Mouse (Mus musculus) cerebellum, adult 11 months (tissue): Measurements from ENCODE around the gene Dnah8.

Experiments
- DNase-seq: peaks from one replicate; pipeline ENCODE4 v3.0.0; 2022

Gene Dnah8

DNA sequence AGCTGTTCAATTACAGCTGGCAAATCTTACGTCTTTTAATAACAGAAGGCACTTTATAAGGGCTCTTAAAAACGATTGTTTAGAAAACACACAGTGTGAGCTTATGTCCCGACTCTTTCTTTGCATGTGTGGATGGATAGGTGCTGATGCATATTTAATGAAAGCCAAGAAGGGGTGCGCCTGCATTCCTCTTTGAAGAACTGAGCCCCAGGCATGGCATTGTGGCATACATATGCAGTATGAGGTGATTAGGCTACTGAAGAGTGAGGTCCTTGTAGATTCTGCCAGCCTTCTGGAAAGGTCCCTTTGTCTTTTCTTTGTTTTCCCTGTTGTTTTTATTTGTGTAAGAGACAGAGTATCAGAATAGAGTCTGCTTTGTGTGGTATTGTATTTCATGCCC is 48.4 kb downstream of the Dnah8 start:
- DNase-seq, result no peak

DNA sequence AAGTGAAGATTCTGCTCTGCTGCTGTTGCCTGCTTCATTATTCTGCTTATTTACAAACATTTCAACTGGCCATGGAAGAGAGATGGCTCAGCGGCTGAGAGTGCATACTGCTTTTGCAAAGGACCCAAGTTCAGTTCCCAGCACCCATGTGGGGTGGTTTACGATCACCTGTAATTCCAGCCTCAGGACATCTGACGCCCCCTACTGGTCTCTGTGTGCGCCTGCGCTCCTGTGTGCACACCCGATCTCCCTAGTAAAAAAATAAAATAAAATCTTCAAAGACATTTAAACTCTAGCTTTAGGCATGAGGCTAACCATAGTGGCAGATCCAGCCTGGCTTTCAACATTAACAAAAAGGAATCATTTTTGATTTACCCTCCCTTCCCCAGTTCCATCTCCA is 48.9 kb downstream of the Dnah8 start:
- no peak for DNase-seq

DNA sequence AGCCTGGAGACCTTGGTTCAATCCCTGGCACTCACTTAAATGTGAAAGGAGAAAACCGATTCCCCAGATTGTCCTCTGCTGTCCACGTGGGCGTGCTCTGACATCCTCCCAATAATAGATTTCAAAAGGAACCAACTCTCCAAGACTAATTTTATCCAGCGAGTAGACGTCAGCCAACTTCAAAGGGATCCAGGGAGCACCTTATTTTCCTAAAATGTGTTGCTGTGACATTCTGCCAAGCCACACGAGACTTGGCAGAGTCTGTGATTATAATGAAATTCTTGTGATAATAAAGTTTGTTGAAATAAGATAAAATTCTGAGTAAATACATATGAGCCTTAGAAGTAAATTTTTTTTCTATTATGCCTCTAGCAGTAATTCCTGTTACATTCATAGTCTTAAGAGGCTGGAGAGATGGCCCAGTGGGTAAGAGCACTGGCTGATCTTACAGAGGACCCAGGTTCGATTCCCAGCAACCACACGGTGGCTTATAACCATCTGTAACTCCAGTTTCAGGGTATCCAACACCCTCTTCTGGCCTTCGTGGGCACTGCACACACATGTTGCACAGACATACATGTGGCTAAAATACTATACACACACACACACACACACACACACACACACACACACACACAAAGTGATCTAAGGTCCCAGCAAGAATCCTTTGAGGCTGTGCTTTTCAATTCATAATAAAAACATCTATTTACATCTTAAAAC is 51.0 kb downstream of the Dnah8 start:
- DNase-seq, result no peak

DNA sequence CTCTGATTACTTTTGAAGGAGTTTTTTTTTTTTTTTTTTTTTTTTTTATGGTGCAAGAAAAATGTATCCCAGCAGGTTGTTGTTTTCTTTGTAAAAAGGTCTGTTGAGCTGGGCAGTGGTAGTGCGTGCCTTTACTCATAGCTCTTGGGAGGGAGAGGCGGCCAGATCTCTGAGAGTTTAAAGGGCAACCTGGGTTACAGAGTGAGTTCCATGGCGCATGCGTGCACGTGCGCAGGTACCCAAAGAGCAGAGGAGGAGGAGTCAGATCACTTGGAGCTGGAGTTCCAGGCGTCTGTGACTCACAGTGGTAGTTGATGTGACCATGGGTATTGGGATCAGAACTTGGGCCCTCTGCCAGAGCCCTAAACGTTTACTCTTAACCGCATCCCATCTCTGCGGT is 54.4 kb downstream of the Dnah8 start:
- DNase-seq, result no peak

DNA sequence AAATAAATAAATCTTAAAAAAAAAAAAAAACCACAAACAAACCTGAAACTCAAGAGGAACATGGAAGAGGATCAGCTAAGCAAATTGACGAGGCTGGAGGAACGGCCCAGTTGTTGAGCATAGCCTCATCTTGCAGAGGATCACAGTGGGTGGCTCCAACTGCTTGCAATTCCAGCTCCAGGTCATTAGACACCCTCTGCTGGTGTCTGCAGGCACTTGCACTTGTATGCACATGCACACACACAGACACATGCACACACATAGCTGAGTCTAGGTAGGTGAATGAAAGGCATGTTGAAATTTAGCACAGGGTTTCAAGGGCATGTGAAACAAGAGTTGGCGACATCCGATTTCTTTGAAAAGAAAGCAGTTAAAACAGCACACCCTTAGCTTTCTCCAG is 55.5 kb downstream of the Dnah8 start:
- no peak for DNase-seq

DNA sequence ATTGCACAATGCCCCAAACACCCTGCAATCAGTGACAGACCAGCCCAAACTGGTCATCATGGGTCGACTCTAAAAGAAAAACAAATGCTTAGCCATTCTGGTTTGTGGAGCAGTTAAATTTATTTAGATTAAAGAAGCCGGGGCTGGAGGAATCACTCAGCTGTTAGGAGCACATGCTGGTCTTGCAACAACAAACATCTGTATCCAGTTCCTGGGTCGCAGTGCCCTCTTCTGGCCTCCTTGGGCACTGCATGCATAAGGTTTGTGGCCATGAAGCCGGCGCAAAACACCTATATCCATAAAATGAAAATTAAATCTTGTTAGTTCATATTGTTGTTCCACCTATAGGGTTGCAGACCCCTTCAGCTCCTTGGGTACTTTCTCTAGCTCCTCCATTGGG is 57.5 kb downstream of the Dnah8 start:
- DNase-seq, result no peak

DNA sequence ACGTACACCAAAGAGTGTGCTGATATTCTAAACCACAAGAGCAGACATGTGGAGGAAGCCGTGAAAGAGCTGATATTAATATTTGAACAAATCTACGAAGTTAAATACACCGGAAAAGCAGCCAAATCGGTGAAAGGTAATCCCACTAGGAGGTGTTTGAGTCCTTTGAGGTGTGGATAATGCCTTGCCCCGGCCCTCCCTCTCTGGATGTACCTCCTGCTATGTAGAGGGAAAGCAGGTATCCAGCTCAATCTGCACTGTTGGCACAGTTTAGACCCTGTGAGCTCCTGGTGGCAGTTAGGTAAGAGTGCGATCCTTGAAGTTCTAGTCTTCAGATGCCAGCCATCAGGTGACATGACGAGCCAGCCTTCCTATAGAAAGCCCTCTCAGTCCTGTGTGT is 66.0 kb downstream of the Dnah8 start:
- DNase-seq, result peak; percentile 2

DNA sequence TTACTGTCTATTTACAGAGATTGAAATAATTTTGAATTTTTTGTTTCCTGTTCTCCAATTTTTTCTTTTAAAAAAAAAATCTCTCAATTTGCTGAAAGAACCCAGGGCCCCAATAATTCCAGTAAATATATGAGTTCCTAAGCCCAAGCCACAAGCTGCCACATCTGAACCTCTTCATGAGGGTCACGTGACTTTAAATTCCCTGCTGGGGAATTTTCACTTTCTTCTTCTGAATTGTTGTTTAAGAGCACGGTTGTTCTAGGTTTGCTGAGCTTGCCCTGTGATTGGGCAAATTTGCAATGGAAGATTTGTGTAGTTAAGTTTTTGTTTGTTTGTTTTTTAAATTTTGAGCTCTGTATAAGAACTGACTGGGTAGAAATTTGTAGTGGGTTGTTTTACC is 67.3 kb downstream of the Dnah8 start:
- no peak for DNase-seq

DNA sequence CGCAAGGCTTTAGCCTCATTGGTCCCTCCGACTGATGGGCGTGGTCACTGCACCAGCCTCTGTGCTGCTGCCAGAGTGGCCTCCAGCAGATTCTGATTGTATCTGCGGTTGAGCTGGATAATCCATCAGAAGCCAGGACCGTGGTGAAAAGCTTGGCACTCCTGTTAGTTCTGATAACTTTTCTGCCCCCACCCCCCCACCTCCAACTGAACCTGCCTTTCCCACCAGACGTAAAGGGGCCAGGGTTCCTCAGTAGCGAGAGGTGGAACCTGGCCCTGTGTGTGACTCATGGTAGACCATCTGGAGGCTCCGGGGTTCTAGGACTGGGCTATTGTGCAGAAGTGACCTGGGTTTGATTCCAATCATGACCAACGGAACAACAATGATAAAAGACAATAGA is 70.1 kb downstream of the Dnah8 start:
- no peak for DNase-seq

DNA sequence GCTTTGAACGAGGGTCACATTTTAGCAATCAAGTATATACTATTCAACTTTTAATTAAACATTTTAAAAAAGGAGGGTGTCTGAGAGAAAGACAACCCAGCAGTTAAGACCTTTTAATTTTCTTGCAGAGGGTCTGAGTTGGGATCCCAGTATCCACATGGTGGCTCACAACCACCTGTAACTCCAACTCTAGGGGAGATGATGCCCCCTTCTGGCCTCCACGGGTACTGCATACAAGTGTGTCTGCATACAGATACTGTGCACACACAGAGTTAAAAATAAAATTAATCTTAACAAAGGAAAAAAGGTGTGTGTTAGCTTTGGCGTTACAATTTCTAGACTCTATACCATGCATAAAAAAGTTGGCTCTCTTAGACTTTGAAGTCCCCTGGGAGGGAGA is 90.6 kb downstream of the Dnah8 start:
- DNase-seq, result no peak

DNA sequence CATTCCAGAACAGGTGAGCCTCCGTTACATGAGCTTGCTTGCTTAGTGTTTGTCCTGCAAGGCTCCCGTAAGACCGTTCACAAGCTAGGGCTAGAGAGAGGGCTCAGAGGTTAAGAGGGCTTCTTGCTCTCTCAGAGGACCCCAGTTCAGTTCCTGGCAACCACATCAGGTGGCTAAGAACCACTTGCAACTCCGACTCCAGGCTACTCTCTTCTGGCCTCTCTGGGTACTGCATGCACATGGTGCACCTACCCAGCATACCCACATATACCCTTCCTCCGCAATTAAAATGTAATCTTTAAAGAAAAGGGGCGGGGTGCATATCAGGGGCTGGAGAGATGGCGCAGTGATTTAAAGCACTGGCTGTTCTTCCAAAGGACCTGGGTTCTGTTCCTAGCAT is 94.0 kb downstream of the Dnah8 start:
- DNase-seq, result no peak

DNA sequence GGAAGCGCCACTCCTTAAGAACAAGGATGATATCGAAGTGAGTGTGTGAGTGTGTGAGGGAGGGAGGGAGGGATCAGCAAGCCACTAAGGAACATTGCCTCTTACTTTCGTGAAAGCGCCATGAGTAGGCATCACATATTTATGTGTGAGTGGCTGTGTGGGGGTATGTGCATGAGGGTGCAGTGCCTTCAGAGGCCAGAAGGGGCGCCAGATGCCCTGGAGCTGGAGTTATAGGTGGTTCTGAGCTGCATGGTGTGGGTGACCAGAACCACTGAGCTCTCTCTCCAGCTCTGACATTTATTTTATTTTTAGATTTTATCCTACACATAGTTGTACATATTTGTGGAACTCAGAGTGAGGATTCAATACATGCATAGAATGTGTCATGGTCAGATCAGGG is 94.9 kb downstream of the Dnah8 start:
- DNase-seq, result no peak

DNA sequence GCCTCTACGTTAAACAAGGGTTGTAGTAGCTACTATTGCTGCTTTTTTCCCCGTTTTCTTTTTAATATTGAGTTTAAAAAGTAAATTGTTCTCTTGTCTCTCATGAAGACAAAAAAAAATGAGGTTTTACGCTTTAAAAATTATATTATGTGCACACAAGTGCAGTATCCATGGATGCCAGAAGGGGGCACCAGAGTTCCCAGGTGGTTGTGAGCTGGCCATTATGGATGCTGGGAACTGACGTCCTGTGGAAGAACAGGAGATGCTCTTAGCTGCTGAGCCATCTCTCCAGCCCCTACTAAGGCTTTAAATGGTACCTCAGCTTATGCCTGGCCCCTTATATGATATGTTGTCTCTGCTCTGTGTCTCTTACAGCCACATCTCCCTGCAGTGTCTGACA is 103.6 kb downstream of the Dnah8 start:
- DNase-seq, result no peak

DNA sequence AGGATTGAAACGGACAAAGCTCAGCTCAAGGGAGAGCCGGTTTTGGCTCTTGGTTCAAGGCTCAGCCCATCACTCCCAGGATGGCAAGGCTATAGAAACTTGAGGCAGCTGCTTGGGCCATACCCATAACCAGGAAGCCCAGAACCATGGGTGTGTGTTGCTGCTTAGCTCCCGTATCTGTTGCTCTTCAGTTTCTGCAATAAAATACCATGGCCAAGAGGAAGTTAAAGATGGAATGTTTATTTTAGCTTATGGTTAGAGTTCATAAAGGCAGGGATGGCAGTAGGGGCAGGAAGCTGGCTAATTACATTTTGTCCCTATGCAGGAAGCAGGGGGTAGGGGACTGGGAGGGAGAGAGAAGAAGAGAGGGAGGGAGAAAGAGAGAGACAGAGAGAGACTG is 108.6 kb downstream of the Dnah8 start:
- DNase-seq, result no peak

DNA sequence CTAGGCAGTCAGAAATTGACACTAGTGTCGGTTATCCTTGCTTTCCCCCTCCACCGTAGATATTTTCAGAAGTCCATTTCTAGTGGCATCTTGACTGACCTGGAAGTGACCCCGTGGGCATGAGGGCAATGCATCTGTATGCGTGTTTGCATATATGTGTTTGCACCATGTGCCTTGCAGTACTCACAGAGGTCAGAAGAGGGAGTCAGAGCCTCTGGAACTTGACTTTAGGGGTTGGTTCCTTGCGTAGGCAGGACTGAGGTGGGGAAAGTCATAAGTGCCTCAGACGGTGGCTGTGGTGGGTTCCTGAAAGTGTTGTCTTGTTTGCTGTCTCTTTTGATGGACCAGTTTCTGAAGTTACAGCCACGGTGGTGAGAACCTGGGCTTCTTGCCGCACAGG is 110.6 kb downstream of the Dnah8 start:
- no peak for DNase-seq

DNA sequence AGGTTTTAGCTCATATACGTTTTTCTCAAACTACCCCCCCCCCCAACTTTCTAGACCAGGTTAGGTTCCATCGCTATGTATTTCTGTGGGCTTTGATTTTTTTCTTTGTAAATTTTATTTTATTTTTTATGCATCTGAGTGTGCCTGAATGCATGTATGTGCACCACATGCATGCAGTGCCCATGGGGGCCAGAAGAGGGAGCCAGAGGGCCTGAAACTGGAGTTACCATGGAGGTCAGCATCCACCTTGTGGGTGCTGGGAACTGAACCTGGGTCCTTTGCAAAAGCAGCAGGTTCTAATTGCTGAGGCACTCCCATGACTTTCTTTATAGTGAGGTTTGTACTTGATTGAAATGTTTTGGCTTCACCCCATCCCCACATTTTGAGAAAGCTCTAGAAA is 111.3 kb downstream of the Dnah8 start:
- DNase-seq, result no peak

DNA sequence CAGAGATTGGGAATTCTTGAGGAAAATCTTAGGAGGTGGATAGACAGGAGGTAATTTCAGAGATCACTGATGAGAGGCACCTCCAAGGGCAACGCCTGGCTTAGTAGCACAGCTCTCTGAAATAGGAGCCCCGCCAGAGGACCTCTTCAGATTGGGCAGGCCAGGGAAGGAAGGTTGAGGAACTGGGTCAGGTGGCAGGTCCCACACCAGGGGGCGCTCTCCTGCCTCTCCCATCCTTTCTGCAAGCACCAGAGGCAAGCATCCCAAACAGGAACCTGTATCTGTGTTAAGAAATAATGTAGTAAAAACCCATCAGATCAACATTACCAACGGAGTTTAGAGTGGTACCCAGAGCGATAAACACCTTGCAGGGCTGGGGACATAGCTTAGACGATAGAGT is 113.6 kb downstream of the Dnah8 start:
- peak; percentile 28 for DNase-seq

DNA sequence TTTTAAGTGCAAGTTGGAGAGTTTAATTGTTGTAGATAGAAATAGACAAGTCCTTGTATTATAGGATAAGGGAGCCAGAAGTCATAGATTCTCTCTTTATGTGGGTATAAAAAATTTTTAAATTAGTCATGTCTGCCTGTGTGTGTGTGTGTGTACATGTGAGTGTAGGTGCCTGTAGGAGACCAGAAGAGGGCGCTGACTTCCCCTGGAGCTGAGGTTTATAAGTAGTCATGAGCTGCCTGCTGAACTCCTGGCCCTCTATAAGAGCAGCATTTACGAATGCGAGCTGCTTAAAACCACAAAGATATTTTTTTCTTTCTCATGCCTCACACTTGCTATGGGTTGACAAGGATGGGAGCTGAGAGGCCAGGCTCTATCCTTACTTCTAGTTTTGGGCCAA is 115.6 kb downstream of the Dnah8 start:
- DNase-seq, result no peak

DNA sequence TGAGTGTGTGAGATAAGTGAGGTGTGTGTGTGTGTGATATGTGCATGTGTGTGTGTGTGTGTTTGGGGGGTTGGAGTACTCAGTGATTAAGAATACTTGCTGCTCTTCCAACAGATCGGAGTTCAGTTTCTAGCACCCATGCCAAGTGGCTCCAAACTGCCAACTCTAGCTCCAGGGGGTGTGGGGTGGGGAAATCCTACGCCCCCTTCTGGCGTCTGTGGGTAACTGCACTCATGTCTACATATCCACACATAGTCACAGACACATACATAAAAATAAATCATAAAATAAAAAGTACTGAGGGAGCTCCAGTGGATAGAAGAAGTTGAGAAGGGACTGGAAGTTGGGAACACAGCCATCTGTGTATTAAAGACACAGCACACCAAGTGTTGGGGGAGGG is 119.8 kb downstream of the Dnah8 start:
- no peak for DNase-seq

DNA sequence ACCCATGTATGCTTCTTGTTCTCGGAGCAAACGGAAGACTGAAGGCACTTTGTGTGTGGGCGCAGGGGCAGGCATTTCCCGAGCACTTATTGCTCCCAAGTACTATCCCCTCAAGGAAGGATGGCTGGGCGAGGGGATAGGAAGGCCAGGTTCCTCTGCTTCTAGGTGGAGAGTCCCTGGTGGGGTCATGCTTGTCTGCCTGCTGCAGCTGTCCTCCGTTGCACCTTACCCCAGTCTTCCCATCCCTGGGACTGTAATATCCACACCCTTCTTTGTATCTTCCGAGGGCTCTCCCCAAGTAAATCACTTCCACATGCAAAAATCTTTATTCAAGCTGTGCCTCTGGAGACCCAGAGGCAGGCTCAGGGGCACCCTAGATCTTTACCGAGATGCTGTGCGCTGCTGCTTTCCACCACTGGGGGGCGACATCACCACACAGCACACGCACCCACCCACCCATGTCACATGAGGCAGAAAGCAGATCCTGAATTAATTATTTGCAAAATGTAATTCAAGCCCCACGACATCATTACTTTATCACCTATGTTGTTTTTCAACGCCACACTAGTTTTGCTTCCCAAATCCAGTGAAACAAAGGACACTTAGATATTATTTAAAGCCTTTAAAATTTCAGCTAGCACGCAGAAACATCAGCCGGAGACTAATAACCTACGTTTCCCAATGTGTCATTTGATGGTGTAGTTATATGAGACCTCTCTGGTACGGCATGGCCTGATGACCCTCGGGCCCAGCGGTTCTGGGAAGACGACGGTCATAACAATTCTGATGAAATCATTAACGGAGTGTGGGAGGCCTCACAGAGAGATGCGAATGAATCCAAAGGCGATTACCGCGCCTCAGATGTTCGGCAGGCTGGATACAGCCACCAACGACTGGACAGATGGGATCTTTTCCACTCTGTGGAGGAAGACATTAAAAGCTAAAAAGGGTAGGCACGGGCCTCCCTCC is 122.2 kb downstream of the Dnah8 start:
- peak; percentile 16 for DNase-seq

DNA sequence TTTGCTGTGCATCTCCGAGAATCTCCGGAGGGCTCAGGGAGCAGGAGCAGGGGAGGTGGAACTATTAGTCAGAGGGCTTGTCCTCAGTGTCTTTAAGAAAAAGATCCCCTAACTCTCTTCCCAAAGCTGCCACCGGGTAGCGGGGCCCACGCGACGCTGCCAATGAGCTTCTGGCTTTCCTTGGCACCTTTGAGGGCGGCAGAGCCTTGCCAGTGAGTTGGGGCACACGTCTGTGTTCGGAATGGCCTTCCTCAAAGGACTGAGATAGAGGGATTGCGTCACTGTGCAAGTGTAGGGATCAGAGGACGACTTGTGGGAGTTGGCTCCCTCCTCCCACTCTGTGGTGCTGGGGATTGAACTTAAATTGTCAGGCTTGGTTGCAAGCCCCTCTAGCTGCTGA is 125.2 kb downstream of the Dnah8 start:
- DNase-seq, result no peak

DNA sequence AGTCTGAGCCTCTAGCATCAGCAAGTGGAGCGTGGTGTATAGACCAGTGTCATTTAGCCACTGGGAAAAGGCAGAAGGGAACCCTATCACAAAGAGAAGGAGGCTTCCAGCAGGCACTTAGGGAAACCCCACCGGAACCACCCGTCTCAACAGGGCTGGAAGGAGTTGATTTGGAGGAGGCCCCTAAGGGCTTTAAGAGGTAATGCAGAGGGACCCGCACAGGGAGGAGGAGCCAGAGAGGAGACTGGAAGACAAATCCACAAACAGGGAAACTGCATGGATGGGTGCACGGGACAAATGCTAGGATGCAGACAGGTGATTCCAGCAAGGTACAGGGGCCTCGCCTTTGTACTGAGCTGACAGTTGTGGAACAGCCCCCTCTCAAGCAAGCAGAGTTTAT is 126.1 kb downstream of the Dnah8 start:
- DNase-seq, result no peak

DNA sequence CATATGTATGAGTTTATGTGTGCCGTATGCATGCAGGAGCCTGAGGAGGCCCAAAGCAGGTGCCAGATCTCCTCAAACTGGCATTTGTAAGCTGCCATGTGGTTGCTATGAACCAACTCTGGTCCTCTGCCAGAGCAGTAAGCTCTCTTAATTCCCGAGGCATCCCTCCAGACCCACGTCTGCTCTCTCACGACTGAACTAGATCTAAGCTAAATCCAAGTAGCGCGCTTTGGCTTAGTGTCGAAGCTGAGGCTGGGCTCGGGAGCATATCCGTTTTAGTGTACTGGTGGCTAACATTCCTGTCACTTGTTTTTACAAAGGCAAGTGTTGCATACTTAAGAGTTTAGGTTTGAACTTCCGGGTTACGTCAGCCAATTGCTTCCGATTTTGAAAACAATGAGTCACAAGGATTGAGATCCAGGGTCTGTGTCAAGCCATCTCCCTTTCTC is 128.2 kb downstream of the Dnah8 start:
- DNase-seq, result peak; percentile 12

DNA sequence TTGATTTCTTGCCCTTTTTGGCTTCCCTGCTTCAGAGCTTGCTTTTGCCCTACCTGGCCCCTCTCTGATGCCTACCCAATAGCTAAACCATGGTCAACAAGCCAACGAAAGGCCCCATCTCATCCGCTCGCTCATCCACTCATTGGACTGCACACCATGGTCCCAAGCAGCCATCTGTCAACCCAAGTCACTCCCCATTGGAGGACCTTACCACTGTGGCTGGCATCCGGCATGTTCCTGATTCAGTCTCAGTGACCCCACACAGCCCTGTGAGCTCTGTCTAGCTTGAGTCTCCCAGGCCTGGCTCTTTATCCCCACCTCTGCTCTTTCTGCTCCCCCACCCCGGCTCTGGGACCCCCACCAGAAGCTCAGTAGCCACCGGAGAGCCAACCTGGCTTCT is 129.0 kb downstream of the Dnah8 start:
- DNase-seq, result no peak
